Mouse (Mus musculus): Measurements from ENCODE around the gene Oas2. TPM values are rescaled to one million over a fixed set of nuclear protein-coding genes. Genes with fewer than 3 reads are reported as not detected.

Oas2 gene
- total RNA-seq, 2 experiments from 2014 or later = 0.28 TPM; not detected in 1

Other genes with a start within 250 kb of the Oas2 start
- 10 to 100 TPM; 70.6 to 71.5 TPM for gene Plbd2, start 246.2 kb downstream of the Oas2 start, total RNA-seq (2021)
- gene Slc8b1, start 238.7 kb downstream of the Oas2 start, total RNA-seq (2021) = 1 to 10 TPM; 3.5 to 4.0 TPM
- gene Tpcn1, start 161.2 kb downstream of the Oas2 start, total RNA-seq (2021) = 10 to 100 TPM; 39.2 to 45.2 TPM
- under 1 TPM; 0.36 to 0.47 TPM for gene Iqcd, start 160.8 kb downstream of the Oas2 start, total RNA-seq (2021)
- gene Rita1, start 137.3 kb downstream of the Oas2 start, total RNA-seq (2021) = 10 to 100 TPM; 29.5 to 31.2 TPM
- 10 to 100 TPM; 47.5 to 48.8 TPM for gene Ddx54, start 137.1 kb downstream of the Oas2 start, total RNA-seq (2021)
- gene Cfap73, start 115.6 kb downstream of the Oas2 start, total RNA-seq (2021) = 1 to 10 TPM in 1 of 2 experiments, not detected in 1; 1.1 TPM
- gene Rasal1, start 101.0 kb downstream of the Oas2 start, total RNA-seq (2021) = 100 to 1,000 TPM; 107 to 122 TPM
- gene Dtx1, start 37.9 kb downstream of the Oas2 start, total RNA-seq (2021) = 10 to 100 TPM; 84.4 to 90.4 TPM
- gene Oas3, start 27.8 kb upstream of the Oas2 start, total RNA-seq (2021) = under 1 TPM in 1 of 2 experiments, not detected in 1; 0.06 TPM
- gene Oas1e, start 45.7 kb upstream of the Oas2 start, total RNA-seq (2021) = not detected
- gene Oas1c, start 62.7 kb upstream of the Oas2 start, total RNA-seq (2021) = 1 to 10 TPM; 1.1 TPM
- gene Oas1f, start 97.5 kb upstream of the Oas2 start, total RNA-seq (2021) = not detected
- not detected for gene Oas1h, start 111.6 kb upstream of the Oas2 start, total RNA-seq (2021)
- gene Oas1g, start 137.8 kb upstream of the Oas2 start, total RNA-seq (2021) = not detected
- under 1 TPM in 1 of 2 experiments, not detected in 1; 0.18 TPM for gene Oas1a, start 157.7 kb upstream of the Oas2 start, total RNA-seq (2021)
- gene Oas1d, start 164.7 kb upstream of the Oas2 start, total RNA-seq (2021) = not detected